Mouse (Mus musculus) G1E (cell line): ENCODE measurements around the gene Palmd.

Source experiments
- CTCF ChIP-seq: IDR thresholded peaks from 2 replicates; pipeline ENCODE4 v1.5.1; 2012; ENCODE audit warnings: low read depth, low read length, inconsistent platforms, mixed read lengths
- POLR2AphosphoS5 ChIP-seq: IDR thresholded peaks from 2 replicates; pipeline ENCODE4 v1.6.1; 2012; ENCODE audit warnings: low read depth, low read length, inconsistent platforms; ENCODE audit not compliant: insufficient replicate concordance
- TAL1 ChIP-seq: conservative IDR thresholded peaks from 2 replicates; pipeline ENCODE4 v1.6.1; 2012; ENCODE audit warnings: low read depth, low read length, inconsistent platforms, mixed read lengths

DNA sequence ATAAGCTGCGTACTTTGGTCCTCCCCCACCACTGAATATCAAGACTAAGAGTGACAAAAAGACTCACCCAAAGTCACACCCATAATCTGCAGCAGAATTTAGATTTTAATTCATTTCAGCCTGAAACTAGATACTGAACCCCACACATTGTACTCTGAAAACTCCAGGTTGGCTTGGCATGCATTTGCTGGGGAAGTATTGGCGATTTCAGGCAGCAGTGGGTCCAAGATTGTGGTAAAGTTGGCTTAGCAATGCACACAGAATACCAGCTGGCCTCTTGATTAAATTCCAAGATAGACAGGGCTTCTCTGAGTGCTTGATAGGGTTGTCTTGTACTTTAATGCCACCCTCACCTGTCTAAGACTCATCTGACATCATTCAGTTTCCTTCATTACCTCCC, 24.2 kb upstream of the Palmd start:
- TF ChIP-seq CTCF (no peak), POLR2AphosphoS5 (no peak), TAL1 (no peak)
